Mouse (Mus musculus) heart, embryonic 15.5 days (tissue): Measurements from ENCODE around the gene Pdgfb. TPM values are rescaled to one million over a fixed set of nuclear protein-coding genes. Genes with fewer than 3 reads are reported as not detected.

ENCODE experiments used
- ATAC-seq: fragments of 200-750 bp; cut with Nextera tagmentation; replicated peaks from 2 replicates; pipeline ENCODE4 v1.8.0; 2017; ENCODE audit warnings: low read depth, moderate TSS enrichment; ENCODE audit not compliant: insufficient number of reproducible peaks, insufficient read depth, low FRiP score
- H3K27ac ChIP-seq: fragments of 300-500 bp; sonication (generic); 2 replicates; pipeline ENCODE4 v1.5.1; 2015; ENCODE audit warnings: mild to moderate bottlenecking, inconsistent platforms
- H3K27me3 ChIP-seq: fragments of 300-500 bp; sonication (generic); 2 replicates; pipeline ENCODE4 v1.6.1; 2015; ENCODE audit warnings: inconsistent platforms
- H3K36me3 ChIP-seq: fragments of 300-500 bp; sonication (generic); 2 replicates; pipeline ENCODE4 v1.6.1; 2015; ENCODE audit warnings: mild to moderate bottlenecking, inconsistent platforms
- H3K4me1 ChIP-seq: fragments of 300-500 bp; sonication (generic); replicated peaks from 2 replicates; pipeline ENCODE4 v1.6.1; 2015; ENCODE audit warnings: inconsistent platforms
- H3K4me2 ChIP-seq: fragments of 300-500 bp; sonication (generic); 2 replicates; pipeline ENCODE4 v1.6.1; 2015; ENCODE audit warnings: inconsistent platforms, mild to moderate bottlenecking, moderate library complexity
- H3K4me3 ChIP-seq: fragments of 300-500 bp; sonication (generic); 2 replicates; pipeline ENCODE4 v1.5.1; 2015; ENCODE audit warnings: mild to moderate bottlenecking, inconsistent platforms
- H3K9ac ChIP-seq: fragments of 300-500 bp; sonication (generic); 2 replicates; pipeline ENCODE4 v1.6.1; 2015; ENCODE audit warnings: mild to moderate bottlenecking, inconsistent platforms
- H3K9me3 ChIP-seq: fragments of 300-500 bp; sonication (generic); replicated peaks from 2 replicates; pipeline ENCODE4 v1.6.1; 2016; ENCODE audit warnings: inconsistent platforms
- WGBS: fragments of 180-500 bp; shearing (Covaris S2); methylation state at CpG from one replicate; pipeline ENCODE4 v1.1.7; 2015; ENCODE audit warnings: mixed read lengths; 5-methylcytosine and 5-hydroxymethylcytosine counted together
- microRNA-seq: library from miRNA; unstranded; fragments of <30 nt; microRNA quantifications from one replicate; pipeline ENCODE4, GENCODE M21; 2016
- polyA plus RNA-seq: library from polyadenylated mRNA; unstranded; fragments of >200 nt; fragmentation: Nextera tagmentation; extraction: Ambion mirVana; gene quantifications from 2 replicates; pipeline ENCODE4 v1.2.1, GENCODE M21; 2015

The Pdgfb gene
- polyA plus RNA-seq, 1 experiment from 2014 or later = 3.7 TPM

DNA sequence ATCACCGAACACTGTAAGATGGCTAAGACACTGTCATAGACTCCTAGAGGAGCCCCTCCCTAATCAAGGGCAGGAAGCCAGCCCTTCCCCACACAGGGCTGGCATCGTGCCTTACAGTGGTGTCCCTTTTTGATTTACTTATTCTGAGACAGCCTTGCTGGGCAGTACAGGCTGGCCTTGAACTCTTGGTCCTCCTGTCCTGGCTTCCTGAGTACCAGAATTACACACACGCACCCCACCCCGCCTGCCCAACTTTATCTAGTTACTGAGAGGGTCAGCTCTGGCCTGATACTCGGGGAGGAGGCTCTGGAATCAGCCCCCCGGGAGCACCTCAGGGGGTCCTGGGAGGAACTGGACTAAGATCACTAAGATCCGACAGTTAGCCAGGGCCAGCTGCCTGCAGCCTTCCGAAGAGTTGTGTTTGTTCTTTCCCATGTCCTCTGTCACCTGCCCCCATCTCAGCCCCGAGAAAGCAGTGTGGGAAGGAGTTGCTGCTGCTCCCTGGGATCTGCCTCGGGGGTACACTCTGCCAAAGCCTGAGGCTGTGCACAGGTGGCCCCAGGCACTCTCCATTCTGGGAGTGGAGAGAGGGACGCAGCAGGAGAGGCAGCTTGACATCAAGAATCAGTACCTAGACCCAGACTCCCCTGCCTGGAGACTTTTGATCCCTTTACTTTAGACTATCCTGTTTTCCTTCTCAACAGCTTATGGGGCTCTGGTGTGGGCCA is 62.1 kb downstream of the Pdgfb start:
- H3K27me3 ChIP-seq = no peaks in the 10 kb centered on the region
- H3K4me3 ChIP-seq = no peak overlapping the region
- H3K9ac ChIP-seq = no peak overlapping the region
- no peak; the same call in 1 of the 2 replicates for ATAC-seq
- H3K9me3 ChIP-seq = no peaks in the 10 kb centered on the region
- peak overlapping the region; percentile 71 for H3K27ac ChIP-seq
- H3K4me1 ChIP-seq = peaks cover 43% of the 10 kb centered on the region
- H3K36me3 ChIP-seq = no peaks in the 10 kb centered on the region
- WGBS = 43% methylated on average over 11 of the region's 11 CpGs
- H3K4me2 ChIP-seq = no peak overlapping the region

DNA sequence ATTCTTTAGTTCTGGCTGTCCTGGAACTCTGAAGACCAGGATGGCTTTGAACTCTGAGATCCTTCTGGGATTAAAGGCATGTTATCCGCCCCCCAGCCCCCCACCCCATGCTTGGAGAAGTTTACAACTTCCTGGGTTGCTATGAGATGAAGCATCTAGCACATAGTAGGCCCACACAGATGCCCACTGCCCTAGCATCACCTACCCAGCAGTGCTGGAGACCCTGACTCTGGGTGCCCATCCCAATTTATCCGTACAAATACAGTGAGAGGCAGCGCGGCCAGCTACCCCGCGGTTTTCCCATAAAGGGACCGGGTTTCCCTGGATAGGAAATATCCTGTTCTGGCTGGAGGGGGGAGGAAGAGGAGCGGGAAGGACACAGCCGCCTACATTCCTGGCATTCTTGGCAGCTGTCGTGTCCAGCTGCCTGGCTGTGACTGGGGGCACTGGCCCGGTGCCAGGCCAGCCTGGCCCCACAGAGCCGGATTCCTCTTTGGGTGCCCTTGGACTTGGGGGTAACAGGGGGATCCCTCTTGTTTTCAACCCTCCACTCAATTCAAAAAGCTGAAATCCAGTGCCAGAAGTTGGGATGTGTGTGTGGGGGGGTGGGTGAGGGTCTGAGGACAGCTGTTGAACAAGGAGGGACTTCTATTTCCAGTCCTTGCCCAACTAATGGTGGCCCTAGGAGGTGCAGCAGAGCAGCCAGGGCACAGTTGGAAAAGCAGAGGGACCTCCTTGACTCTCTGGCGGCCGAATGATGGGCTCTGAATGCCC is 62.9 kb downstream of the Pdgfb start:
- H3K4me1 ChIP-seq = peaks cover 43% of the 10 kb centered on the region
- no peak overlapping the region for H3K4me3 ChIP-seq
- no peaks in the 10 kb centered on the region for H3K27me3 ChIP-seq
- H3K36me3 ChIP-seq = no peaks in the 10 kb centered on the region
- WGBS = 23% methylated on average over 14 of the region's 14 CpGs
- H3K4me2 ChIP-seq = peak overlapping the region; percentile 19; the same call in 1 of the 2 replicates
- peak overlapping the region; percentile 1; the same call in 1 of the 2 replicates for H3K9ac ChIP-seq
- peak; percentile 67 for ATAC-seq
- H3K27ac ChIP-seq = peak overlapping the region; percentile 71
- no peaks in the 10 kb centered on the region for H3K9me3 ChIP-seq

DNA sequence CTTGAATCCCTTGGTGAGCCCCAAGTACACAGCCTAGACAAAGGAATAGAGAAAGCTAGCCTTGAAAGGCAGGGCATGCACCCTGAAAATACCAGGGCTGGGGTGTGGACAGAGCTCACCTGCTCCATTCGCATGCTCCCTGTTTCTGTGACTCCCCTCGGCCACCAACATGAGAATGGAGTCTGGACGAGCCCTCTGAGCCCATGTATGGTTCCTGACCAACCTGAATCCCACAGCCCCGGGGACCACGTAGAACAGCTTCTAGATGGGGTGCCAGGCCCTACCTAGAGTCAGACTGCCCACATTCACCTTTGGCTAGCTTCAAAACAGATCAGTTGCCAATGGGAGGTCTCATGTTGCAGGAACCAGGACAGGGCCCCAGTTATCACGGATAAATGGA is 63.6 kb downstream of the Pdgfb start:
- WGBS = 63% methylated on average over 6 of the region's 6 CpGs
- H3K4me2 ChIP-seq = no peak overlapping the region
- ATAC-seq = no peak
- H3K4me1 ChIP-seq = peaks cover 45% of the 10 kb centered on the region
- H3K4me3 ChIP-seq = no peak overlapping the region
- no peaks in the 10 kb centered on the region for H3K27me3 ChIP-seq
- peak overlapping the region; percentile 71 for H3K27ac ChIP-seq
- no peak overlapping the region for H3K9ac ChIP-seq
- no peaks in the 10 kb centered on the region for H3K36me3 ChIP-seq
- H3K9me3 ChIP-seq = no peaks in the 10 kb centered on the region

DNA sequence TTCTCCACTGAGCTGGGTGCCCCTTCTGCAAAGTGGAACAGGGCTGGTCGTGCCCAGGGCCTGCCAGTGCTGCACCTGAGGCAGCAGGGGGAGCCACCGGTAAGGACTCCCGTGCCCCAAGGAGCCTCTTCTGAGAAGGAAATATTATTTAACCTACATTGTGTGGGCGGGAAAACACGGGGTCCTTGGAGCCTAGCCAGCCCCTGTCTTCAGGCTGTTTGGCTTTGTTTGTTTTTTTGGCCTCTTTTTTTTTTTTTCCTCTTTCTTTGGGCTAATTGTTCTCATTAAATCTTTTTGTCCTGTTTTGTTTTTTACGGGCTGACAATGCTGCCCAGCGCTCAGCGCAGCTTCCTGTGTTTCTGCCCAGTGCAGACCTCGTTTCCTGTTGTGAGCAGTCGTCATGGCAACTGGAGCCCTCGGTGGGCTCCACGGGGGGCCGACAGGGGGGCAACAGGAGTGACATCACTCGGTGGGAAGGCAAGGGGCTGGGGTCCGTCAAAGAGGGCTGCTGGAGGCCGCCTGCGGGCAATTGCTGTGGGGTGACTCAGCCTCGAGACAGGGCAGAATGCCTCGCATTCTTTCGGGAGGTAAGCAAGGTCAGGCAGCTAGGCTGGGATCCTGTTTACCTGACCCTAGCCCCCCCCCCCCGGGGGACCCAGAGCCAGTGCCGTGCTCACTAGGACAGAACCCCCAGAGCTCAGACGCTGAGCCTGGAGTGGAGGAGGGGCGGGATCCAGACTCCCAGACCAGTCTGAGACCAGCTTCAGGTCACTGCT is 64.3 kb downstream of the Pdgfb start:
- Histone ChIP-seq H3K4me2 (peak overlapping the region; percentile 67), H3K9me3 (no peaks in the 10 kb centered on the region), H3K9ac (peak overlapping the region; percentile 46), H3K4me3 (peak overlapping the region; percentile 39), H3K27ac (peak overlapping the region; percentile 71), H3K36me3 (no peaks in the 10 kb centered on the region), H3K4me1 (peaks cover 46% of the 10 kb centered on the region), H3K27me3 (no peaks in the 10 kb centered on the region)
- ATAC-seq = peak; percentile 33
- 4% methylated on average over 24 of the region's 24 CpGs for WGBS

DNA sequence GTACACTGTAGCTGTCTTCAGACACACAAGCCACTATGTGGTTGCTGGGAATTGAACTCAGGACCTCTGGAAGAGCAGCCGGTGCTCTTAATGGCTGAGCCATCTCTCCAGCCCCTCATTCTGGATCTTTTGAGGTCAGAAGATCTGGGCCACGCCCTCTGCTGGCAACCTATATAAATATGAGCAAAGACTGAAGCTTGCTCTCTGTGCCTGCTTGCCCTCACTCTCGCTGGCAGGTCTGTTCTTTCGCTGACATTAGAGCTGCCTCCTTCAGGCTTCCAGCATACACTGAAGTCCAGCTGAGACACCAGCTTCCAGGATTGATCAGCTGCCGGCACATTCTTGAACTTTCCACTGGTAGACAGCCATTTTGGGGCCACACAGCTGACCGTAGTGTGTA is 67.1 kb downstream of the Pdgfb start:
- no peak for ATAC-seq
- WGBS = 67% methylated on average over 6 of the region's 6 CpGs
- no peaks in the 10 kb centered on the region for H3K36me3 ChIP-seq
- no peak overlapping the region for H3K9ac ChIP-seq
- H3K4me1 ChIP-seq = peaks cover 38% of the 10 kb centered on the region
- no peak overlapping the region for H3K4me3 ChIP-seq
- H3K9me3 ChIP-seq = no peaks in the 10 kb centered on the region
- H3K27ac ChIP-seq = no peak overlapping the region
- H3K4me2 ChIP-seq = no peak overlapping the region
- peaks cover 8% of the 10 kb centered on the region; the same call in 1 of the 2 replicates for H3K27me3 ChIP-seq

DNA sequence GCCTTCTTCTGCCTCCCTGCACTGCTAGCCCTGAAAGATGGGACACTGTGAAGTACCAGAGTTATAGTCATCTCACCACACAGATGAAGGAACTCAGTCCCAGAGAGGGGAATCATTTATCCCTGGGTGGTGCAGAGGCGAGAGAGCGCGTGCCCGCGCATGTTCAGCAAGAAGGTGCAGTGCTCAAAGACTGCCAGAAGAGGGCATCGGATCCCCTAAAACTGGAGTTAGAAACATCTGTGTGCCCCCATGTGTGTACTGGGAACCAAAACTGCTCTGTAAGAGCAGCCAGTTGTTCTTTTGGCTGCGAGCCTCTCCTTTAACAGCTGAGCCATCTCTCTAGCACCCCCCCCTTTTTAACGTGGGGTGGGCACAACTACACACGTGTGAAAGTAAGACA is 68.0 kb downstream of the Pdgfb start:
- Histone ChIP-seq H3K4me1 (peaks cover 29% of the 10 kb centered on the region), H3K4me2 (no peak overlapping the region), H3K36me3 (no peaks in the 10 kb centered on the region), H3K27me3 (peaks cover 8% of the 10 kb centered on the region; the same call in 1 of the 2 replicates), H3K9ac (no peak overlapping the region), H3K4me3 (no peak overlapping the region), H3K9me3 (no peaks in the 10 kb centered on the region), H3K27ac (no peak overlapping the region)
- no peak for ATAC-seq
- WGBS = 59% methylated on average over 9 of the region's 9 CpGs

DNA sequence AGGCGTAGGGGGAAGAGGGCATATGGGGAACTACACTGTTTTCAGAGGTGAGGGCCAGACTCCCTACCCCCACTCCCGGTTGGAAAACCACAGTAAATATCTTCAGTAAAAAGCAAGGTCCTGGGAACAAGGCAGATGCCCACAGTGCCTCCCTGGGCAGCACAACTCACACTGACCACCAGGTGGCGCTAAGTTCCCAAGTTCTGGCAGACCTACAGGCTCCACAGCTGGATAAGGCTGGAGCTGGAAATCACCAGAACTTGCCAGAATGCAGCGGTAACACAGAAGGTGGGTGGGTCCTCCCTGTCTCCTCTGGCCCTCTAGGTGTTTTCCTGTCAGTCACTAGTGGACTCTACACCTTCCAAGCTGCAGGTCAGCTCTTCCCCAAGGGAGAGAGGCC is 68.8 kb downstream of the Pdgfb start:
- ATAC-seq = peak; percentile 38; the same call in 1 of the 2 replicates

More for the DNA sequence above, 68.8 kb downstream of the Pdgfb start:
- Histone ChIP-seq H3K4me2 (no peak overlapping the region), H3K9ac (no peak overlapping the region), H3K9me3 (no peaks in the 10 kb centered on the region), H3K27ac (no peak overlapping the region), H3K27me3 (peaks cover 8% of the 10 kb centered on the region; the same call in 1 of the 2 replicates), H3K4me3 (no peak overlapping the region), H3K36me3 (no peaks in the 10 kb centered on the region), H3K4me1 (peaks cover 22% of the 10 kb centered on the region)
- 9% methylated on average over 4 of the region's 4 CpGs for WGBS

Small RNA genes lying within 50 kb of the gene (microRNA-seq; reads per million reads assigned to microRNA genes)
- 1.5 reads per million for gene Mir7213

Other genes with a start within 250 kb of the Pdgfb start
- gene Dnal4, start 237.1 kb downstream of the Pdgfb start, polyA plus RNA-seq = 37.2 and 46.0 TPM in 2 replicates
- gene Nptxr, start 210.2 kb downstream of the Pdgfb start, polyA plus RNA-seq = 1.8 and 3.6 TPM in 2 replicates
- 0.27 TPM in 1 of 2 replicates, not detected in the other for gene Npcd, start 180.7 kb downstream of the Pdgfb start, polyA plus RNA-seq
- 52.1 and 65.7 TPM in 2 replicates for gene Cbx6, start 180.3 kb downstream of the Pdgfb start, polyA plus RNA-seq
- gene Apobec3, start 123.3 kb downstream of the Pdgfb start, polyA plus RNA-seq = 13.8 and 36.7 TPM in 2 replicates
- gene Cbx7, start 43.9 kb downstream of the Pdgfb start, polyA plus RNA-seq = 0.63 and 1.9 TPM in 2 replicates
- gene Syngr1, start 76.4 kb upstream of the Pdgfb start, polyA plus RNA-seq = 38.0 and 42.9 TPM in 2 replicates
- 565 and 609 TPM in 2 replicates for gene Rpl3, start 76.9 kb upstream of the Pdgfb start, polyA plus RNA-seq
- 25.0 and 33.6 TPM in 2 replicates for gene Tab1, start 118.2 kb upstream of the Pdgfb start, polyA plus RNA-seq
- 0.93 and 2.5 TPM in 2 replicates for gene Mgat3, start 158.7 kb upstream of the Pdgfb start, polyA plus RNA-seq
- gene Mief1, start 219.0 kb upstream of the Pdgfb start, polyA plus RNA-seq = 21.1 and 26.8 TPM in 2 replicates
- not detected in 2 replicates for gene AC140267.1, start 220.9 kb upstream of the Pdgfb start, polyA plus RNA-seq
- gene Atf4, start 240.2 kb upstream of the Pdgfb start, polyA plus RNA-seq = 71.5 and 81.8 TPM in 2 replicates
- 33.8 and 35.9 TPM in 2 replicates for gene Rps19bp1, start 249.3 kb upstream of the Pdgfb start, polyA plus RNA-seq